Mouse (Mus musculus): ENCODE data around the gene Wipf1. TPM values are rescaled to one million over a fixed set of nuclear protein-coding genes. Genes with fewer than 3 reads are reported as not detected.

Gene Wipf1
- polyA plus RNA-seq, 1 experiment from 2014 or later: 8.0 TPM

GRCm38 (mm10) chr2:73550725-73551124 lies 21.2 kb upstream of the Wipf1 start:
- no peak overlapping the region for H3K27ac ChIP-seq
- no peak overlapping the region for H3K4me3 ChIP-seq (replicated peaks; ENCODE audit: low read depth, low read length)
- peak; percentile 76 for DNase-seq (ENCODE audit: low spot score)
- 19% methylated on average over 6 of the region's 6 CpGs for WGBS
- no peaks in the 10 kb centered on the region for H3K36me3 ChIP-seq (ENCODE audit: insufficient read depth, low read length)
- H3K27me3 ChIP-seq (ENCODE audit: insufficient read depth, low read length): no peaks in the 10 kb centered on the region
- H3K9me3 ChIP-seq (replicated peaks; ENCODE audit: low read length): no peaks in the 10 kb centered on the region
- no peak for ATAC-seq (replicated peaks; ENCODE audit: low FRiP score, low read depth)
- H3K9ac ChIP-seq (ENCODE audit: low read depth, low read length): no peak overlapping the region
- peak overlapping the region; percentile 21; the same call in 1 of the 2 replicates for H3K4me2 ChIP-seq (ENCODE audit: low read length)
- TF ChIP-seq CTCF (IDR thresholded peaks at IDR 0.05; ENCODE audit: low read depth): peak; percentile 74
- H3K4me1 ChIP-seq (replicated peaks; ENCODE audit: insufficient read depth, low read length): no peaks in the 10 kb centered on the region

- Histone ChIP-seq H3K9me3 (replicated peaks; ENCODE audit: low read length) (no peaks in the 10 kb centered on the region), H3K4me3 (replicated peaks; ENCODE audit: low read depth, low read length) (no peak overlapping the region), H3K4me2 (ENCODE audit: low read length) (no peak overlapping the region), H3K27ac (no peak overlapping the region), H3K9ac (ENCODE audit: low read depth, low read length) (no peak overlapping the region), H3K36me3 (ENCODE audit: insufficient read depth, low read length) (no peaks in the 10 kb centered on the region), H3K4me1 (replicated peaks; ENCODE audit: insufficient read depth, low read length) (no peaks in the 10 kb centered on the region), H3K27me3 (ENCODE audit: insufficient read depth, low read length) (no peaks in the 10 kb centered on the region)
- DNase-seq (ENCODE audit: low spot score) (no peak), ATAC-seq (replicated peaks; ENCODE audit: low FRiP score, low read depth) (no peak)
- no peak for TF ChIP-seq CTCF (IDR thresholded peaks at IDR 0.05; ENCODE audit: low read depth)
- WGBS: 67% methylated on average over 2 of the region's 2 CpGs
Measured at GRCm38 (mm10) chr2:73548542-73548941, 19.0 kb upstream of the Wipf1 start.

- whole genome bisulfite sequencing: 88% methylated on average over 4 of the region's 4 CpGs
- ATAC-seq (replicated peaks; ENCODE audit: low FRiP score, low read depth) (no peak), DNase-seq (ENCODE audit: low spot score) (no peak)
- Histone ChIP-seq H3K27ac (no peak overlapping the region), H3K4me3 (replicated peaks; ENCODE audit: low read depth, low read length) (no peak overlapping the region), H3K4me1 (replicated peaks; ENCODE audit: insufficient read depth, low read length) (no peaks in the 10 kb centered on the region), H3K9me3 (replicated peaks; ENCODE audit: low read length) (no peaks in the 10 kb centered on the region), H3K36me3 (ENCODE audit: insufficient read depth, low read length) (no peaks in the 10 kb centered on the region), H3K27me3 (ENCODE audit: insufficient read depth, low read length) (no peaks in the 10 kb centered on the region), H3K9ac (ENCODE audit: low read depth, low read length) (no peak overlapping the region), H3K4me2 (ENCODE audit: low read length) (no peak overlapping the region)
- TF ChIP-seq CTCF (IDR thresholded peaks at IDR 0.05; ENCODE audit: low read depth): no peak
Measured at GRCm38 (mm10) chr2:73547256-73547655, 17.7 kb upstream of the Wipf1 start.

- H3K4me3 ChIP-seq (replicated peaks; ENCODE audit: low read depth, low read length): no peak overlapping the region
- WGBS: 71% methylated on average over 2 of the region's 2 CpGs
- no peak for TF ChIP-seq CTCF (IDR thresholded peaks at IDR 0.05; ENCODE audit: low read depth)
- H3K27me3 ChIP-seq (ENCODE audit: insufficient read depth, low read length): no peaks in the 10 kb centered on the region
- no peak overlapping the region for H3K9ac ChIP-seq (ENCODE audit: low read depth, low read length)
- H3K4me2 ChIP-seq (ENCODE audit: low read length): no peak overlapping the region
- H3K36me3 ChIP-seq (ENCODE audit: insufficient read depth, low read length): no peaks in the 10 kb centered on the region
- no peak for DNase-seq (ENCODE audit: low spot score)
- ATAC-seq (replicated peaks; ENCODE audit: low FRiP score, low read depth): no peak
- H3K9me3 ChIP-seq (replicated peaks; ENCODE audit: low read length): no peaks in the 10 kb centered on the region
- no peak overlapping the region for H3K27ac ChIP-seq
- 0 out of 2 replicates have a peak, but pooled peaks cover 1% of the 10 kb centered on the region for H3K4me1 ChIP-seq (replicated peaks; ENCODE audit: insufficient read depth, low read length)
Measured at GRCm38 (mm10) chr2:73545556-73545955, 16.0 kb upstream of the Wipf1 start.

GRCm38 (mm10) chr2:73540450-73541162 lies 11.1 kb upstream of the Wipf1 start:
- no peaks in the 10 kb centered on the region for H3K9me3 ChIP-seq (replicated peaks; ENCODE audit: low read length)
- WGBS: 9% methylated on average over 16 of the region's 16 CpGs
- H3K4me3 ChIP-seq (replicated peaks; ENCODE audit: low read depth, low read length): 0 out of 2 replicates have a peak overlapping the region, but pooled peaks have one; percentile 4
- ATAC-seq (replicated peaks; ENCODE audit: low FRiP score, low read depth): no peak; the same call in 1 of the 2 replicates
- no peak for TF ChIP-seq CTCF (IDR thresholded peaks at IDR 0.05; ENCODE audit: low read depth)
- no peaks in the 10 kb centered on the region for H3K36me3 ChIP-seq (ENCODE audit: insufficient read depth, low read length)
- H3K27me3 ChIP-seq (ENCODE audit: insufficient read depth, low read length): no peaks in the 10 kb centered on the region
- 0 out of 2 replicates have a peak overlapping the region, but pooled peaks have one; percentile 19 for H3K9ac ChIP-seq (ENCODE audit: low read depth, low read length)
- DNase-seq (ENCODE audit: low spot score): peak; percentile 67
- H3K27ac ChIP-seq: no peak overlapping the region
- peak overlapping the region; percentile 41 for H3K4me2 ChIP-seq (ENCODE audit: low read length)
- H3K4me1 ChIP-seq (replicated peaks; ENCODE audit: insufficient read depth, low read length): 0 out of 2 replicates have a peak, but pooled peaks cover 4% of the 10 kb centered on the region

- no peak overlapping the region for H3K4me3 ChIP-seq (replicated peaks; ENCODE audit: low read depth, low read length)
- whole genome bisulfite sequencing: 52% methylated on average over 1 of the region's 1 CpGs
- DNase-seq (ENCODE audit: low spot score): no peak
Measured at GRCm38 (mm10) chr2:73539697-73540096, 10.2 kb upstream of the Wipf1 start.

More at GRCm38 (mm10) chr2:73539697-73540096, 10.2 kb upstream of the Wipf1 start:
- Histone ChIP-seq H3K36me3 (ENCODE audit: insufficient read depth, low read length) (no peaks in the 10 kb centered on the region), H3K9me3 (replicated peaks; ENCODE audit: low read length) (no peaks in the 10 kb centered on the region), H3K4me1 (replicated peaks; ENCODE audit: insufficient read depth, low read length) (0 out of 2 replicates have a peak, but pooled peaks cover 4% of the 10 kb centered on the region), H3K27me3 (ENCODE audit: insufficient read depth, low read length) (no peaks in the 10 kb centered on the region), H3K4me2 (ENCODE audit: low read length) (no peak overlapping the region), H3K9ac (ENCODE audit: low read depth, low read length) (no peak overlapping the region), H3K27ac (no peak overlapping the region)
- peak; percentile 46 for TF ChIP-seq CTCF (IDR thresholded peaks at IDR 0.05; ENCODE audit: low read depth)
- ATAC-seq (replicated peaks; ENCODE audit: low FRiP score, low read depth): no peak
